Mouse (Mus musculus) urinary bladder, postnatal 25 days (tissue): ENCODE measurements at regions not wholly inside any gene's neighbourhood (a gene's known extent, or its start where the extent isn't known, plus 50 kb on each side); places are given as distances from the start of the nearest gene placed in this dataset.

Experiments
- DNase-seq: peaks from one replicate; pipeline ENCODE4 v3.0.0; 2022; ENCODE audit warnings: low spot score

DNA sequence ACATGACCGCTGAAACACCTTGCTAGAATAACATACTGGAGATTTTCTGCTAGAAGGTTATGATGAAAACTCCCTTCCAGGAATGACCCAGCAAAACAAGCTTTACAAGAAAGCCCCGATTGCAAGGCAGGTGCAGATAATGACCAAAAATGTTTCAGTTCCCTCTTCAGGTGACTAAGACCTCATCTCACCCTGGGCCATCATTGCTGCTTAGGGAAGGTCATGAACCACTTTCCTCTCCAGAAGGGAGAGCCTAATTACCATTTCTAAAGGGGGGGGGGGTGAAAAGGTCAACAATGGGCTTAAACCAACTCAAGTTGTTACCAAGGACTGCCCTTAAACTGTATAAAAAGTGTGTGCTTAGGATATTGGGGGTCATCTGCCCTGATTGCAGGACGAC is 59.8 kb upstream of the Speer4c start:
- DNase-seq: no peak

- DNase-seq: no peak
Observed at GRCm38 (mm10) chr5:15774567-15774966, 60.5 kb upstream of the Speer4c start.

DNA sequence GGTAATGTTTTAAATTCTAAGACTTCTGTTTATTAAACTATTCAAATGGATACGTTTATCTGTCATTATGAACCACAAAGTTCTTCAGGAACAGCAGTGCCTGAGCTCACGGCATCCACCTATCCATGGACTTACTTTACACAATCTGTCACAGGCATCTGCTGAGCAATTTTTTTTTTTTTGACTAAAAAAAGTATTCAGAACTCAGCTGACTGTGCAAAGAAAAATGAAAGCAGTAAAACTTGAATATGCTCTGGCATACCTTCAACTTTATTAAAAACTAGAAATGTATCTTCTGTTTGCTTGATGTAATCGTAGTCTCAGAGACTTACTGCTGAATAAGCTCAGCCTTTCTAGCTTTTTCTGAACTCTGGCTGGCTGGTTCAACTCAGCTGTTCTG is 62.0 kb upstream of the Speer4c start:
- no peak for DNase-seq

GRCm38 (mm10) chr5:15803583-15803982 is 89.5 kb upstream of the Speer4c start:
- peak; percentile 5 for DNase-seq

DNA sequence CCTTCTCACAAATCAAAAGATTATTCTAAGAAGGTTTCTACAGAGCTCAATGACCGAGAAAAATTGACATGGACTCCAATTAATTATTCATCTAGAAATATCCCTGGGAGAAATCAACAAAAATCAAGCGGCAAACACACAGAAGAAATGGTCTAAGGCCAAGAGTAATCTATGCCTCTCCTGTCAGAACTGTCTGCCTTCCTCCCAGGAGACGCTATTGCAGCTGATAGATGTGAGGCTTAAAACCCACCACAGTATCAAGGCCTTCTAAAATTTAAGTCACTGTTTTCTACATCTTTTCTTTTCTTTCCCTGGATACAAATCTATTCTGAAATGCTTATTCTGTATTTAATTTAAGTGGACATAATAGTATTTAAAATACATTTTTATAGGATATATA is 102.8 kb upstream of the Speer4c start:
- DNase-seq: no peak

- DNase-seq: no peak
Observed at GRCm38 (mm10) chr5:15817366-15817765, 103.3 kb upstream of the Speer4c start.

DNA sequence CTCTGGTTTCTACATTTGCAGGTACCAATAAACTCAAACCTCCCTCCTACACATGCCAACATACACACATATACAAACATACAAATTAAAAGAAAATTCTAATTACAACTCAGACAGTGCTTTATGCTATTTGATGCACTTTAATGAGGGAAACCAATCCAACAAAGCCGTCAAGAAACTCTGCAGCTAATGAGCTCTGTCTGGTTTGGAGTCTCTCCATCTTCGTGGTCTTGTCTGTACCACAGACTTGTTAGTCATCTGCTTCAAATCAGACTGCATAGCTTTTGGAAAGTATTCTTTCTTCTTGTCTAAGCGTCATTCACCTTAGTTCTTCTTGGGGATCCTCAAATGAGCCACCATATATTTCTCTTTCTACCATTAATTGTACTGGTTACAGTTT is 108.9 kb upstream of the Speer4c start:
- DNase-seq: no peak

DNA sequence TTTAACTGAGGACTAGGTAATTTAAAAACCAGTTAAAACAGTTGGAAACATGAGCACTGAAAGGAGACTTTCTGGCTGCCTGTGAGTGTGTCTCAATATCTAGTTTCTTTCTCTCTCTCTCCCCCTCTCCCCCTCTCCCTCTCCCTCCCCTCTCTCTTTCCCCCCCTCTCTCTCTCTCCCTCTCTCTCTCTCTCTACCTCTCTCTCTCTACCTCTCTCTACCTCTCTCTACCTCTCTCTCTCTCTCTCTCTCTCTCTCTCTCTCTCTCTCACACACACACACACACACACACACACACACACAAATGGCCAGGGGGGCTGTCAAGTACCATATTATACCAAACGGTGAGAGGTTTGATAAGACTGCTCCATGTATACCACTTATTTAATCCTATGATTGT is 103.0 kb upstream of the Cacna2d1 start:
- DNase-seq: no peak

DNA sequence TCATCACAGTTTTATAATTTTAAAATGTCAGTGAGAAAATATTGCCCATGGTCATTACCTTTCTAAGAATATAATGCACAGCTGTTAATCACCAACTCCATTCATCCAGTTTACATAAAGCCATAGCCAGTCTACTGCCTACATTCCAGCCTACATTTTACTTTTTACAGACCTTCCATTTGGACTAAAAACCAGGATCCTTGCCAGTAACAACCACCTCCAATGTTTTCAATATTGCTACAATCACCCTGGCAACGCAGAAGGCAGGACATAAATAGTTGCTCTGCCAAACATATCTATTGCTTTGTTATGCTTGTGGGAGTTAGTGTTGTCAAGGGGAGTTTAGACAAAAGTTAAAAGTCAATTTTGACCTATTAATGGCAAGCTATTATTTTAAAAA is 102.2 kb upstream of the Cacna2d1 start:
- DNase-seq: no peak

DNA sequence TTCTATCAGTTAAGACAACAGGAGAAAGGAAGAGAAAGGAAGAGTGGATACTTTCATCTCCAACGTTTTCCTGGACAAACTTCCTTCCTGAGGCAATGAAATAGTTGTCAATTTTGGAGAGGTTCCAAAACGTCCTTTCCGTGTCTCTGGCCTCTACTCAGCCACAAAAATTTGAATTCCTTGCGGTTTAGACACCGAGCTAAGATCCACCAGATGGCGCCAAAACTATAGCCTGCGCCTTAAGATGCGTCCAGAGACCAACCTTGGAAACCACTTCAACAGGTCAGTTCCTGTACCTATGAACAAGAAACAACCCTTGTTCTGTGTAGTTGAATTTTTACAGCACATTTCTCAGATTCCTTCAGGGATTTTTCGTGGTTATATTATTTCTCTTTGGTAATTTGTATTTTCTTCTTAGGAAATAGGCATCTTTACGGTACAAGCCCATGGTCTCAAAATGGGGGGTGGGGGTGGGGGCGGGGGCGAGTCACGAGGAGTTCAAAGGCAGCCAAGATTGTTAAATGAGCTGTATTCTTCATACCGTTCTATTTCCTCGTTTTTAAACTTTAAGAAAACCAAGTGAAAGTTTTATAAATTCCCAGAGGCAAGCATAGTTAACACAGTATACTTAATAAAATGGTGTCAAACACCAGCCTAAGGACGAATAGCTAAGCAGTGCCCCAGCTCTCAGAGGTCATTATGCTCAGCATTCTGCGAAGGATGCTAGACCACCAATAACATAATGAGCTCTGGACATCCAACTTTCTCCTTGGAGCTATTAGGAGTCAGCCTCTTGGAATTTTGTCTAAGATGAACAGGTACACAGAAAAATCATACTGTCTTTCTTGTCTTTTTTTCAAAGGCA is 96.2 kb upstream of the Cacna2d1 start:
- peak; percentile 57 for DNase-seq

DNA sequence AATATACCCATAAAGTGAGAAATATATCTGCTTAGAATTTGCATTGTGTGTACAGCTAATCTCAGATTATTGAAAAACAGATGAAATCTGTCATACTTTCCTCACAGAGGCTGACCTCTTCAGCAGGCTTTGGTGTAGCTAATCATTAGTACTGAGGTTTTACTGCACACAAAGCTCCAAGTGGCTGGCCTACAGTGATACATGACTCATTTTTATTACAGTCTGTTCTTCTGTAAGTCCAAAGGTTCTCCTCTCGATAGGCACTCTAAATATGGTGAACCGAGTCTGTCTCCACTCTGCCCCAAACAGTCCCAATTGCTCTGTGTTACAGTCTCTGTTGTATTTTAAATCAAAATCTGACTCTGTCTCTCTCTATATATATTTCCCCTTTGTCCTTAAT is 87.7 kb upstream of the Cacna2d1 start:
- DNase-seq: no peak

GRCm38 (mm10) chr5:15849520-15849919 is 85.0 kb upstream of the Cacna2d1 start:
- DNase-seq: no peak

GRCm38 (mm10) chr5:15850126-15850801 is 84.2 kb upstream of the Cacna2d1 start:
- DNase-seq: no peak

DNA sequence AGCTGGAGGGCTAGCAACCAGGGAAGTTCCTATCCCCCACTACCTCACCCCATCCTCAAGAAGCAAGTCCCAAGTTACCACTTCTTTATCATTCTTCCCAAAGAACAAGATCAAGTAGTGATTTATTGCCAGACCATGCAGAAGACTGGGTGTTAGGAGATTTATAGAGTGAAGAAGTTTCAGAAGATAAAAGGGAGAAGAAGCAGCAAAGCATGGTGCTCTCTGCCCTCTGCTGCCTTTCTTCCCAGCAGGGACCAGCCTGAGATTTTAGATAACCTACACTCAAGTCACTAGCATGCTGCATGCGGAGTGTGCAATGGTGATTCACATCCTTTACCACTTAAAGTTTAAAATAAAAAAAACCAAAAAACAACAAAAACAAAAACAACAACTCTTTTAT is 79.7 kb upstream of the Cacna2d1 start:
- no peak for DNase-seq

- DNase-seq: no peak
Observed at GRCm38 (mm10) chr5:15857034-15857433, 77.5 kb upstream of the Cacna2d1 start.

GRCm38 (mm10) chr5:15874065-15874464 is 60.4 kb upstream of the Cacna2d1 start:
- no peak for DNase-seq

DNA sequence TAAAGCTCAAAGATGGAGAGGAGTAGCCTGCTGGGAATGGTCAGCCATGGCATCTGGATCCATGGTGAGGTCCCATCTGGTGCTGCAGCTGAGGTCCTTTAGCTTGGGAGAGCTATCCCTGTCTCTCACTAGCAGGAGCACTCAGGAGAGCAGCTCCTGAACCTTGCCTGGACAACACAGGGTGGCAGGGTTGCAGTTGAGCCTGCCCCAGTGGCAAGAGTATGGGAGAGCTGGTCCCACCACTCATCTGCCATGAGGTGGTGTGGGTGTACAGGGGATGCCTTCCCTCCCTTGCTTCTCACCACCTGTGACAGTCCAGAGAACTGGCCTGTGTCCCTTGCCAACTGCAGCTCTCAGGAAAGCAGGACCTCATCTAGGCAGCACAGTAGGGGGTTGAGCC is 51.5 kb upstream of the Cacna2d1 start:
- DNase-seq: no peak
